16 mouse cellular contexts compared by ENCODE assay signal in the genomic region with DNA sequence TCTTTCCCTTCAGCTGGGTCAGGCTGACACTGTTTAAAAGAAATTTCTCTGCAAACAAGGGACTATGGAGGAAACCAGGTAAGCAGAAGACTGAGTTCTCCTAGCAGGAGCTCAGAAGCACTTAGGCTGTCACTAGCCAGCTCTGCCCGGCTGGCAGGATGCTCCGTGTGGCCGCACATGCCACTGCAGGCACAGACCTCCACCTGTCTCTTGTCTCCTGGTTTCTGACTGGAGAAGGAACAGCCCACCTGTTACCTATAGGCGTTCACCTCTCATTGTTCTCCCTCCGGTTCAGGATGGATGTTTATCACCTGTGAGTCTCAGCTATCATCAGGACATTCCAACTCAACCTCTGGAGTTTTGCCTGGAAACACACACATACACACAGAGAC. TPM values are rescaled to one million over a fixed set of nuclear protein-coding genes. Genes with fewer than 3 reads are reported as not detected.
DNase-seq lines count a peak whose midpoint lies in the region; ATAC-seq and TF ChIP-seq lines count a peak whose summit lies in the region.
"Had no signal": no experiment of that assay in that cellular context is flagged by ENCODE, and none has a peak within 500 bp of the region (broad histone marks: within the 10 kb centered on the region; RNA-seq: fewer than 3 reads in every experiment).

No protein-coding gene starts in this region.

- H3K27ac ChIP-seq in hindbrain, postnatal 0 days, result no peak overlapping the region
- H3K27ac ChIP-seq in hindbrain, embryonic 14.5 days, result no peak overlapping the region
- H3K27ac ChIP-seq in lung, postnatal 0 days (ENCODE audit: low read length), result no peak overlapping the region
- H3K27ac ChIP-seq: embryonic facial prominence, embryonic 10.5 days; forebrain, embryonic 13.5 days; heart, embryonic 13.5 days had no signal

- no peak overlapping the region for H3K9ac ChIP-seq in hindbrain, postnatal 0 days (replicated peaks; ENCODE audit: low read length)
- no peak overlapping the region for H3K9ac ChIP-seq in hindbrain, embryonic 14.5 days
- no peak overlapping the region for H3K9ac ChIP-seq in lung, postnatal 0 days (replicated peaks; ENCODE audit: low read depth)
- H3K9ac ChIP-seq: forebrain, embryonic 13.5 days; heart, embryonic 13.5 days had no signal

- H3K36me3 ChIP-seq in hindbrain, postnatal 0 days (ENCODE audit: insufficient read depth, low read length), result peaks cover 23% of the 10 kb centered on the region; the same call in 1 of the 2 replicates
- peaks cover 58% of the 10 kb centered on the region for H3K36me3 ChIP-seq in hindbrain, embryonic 14.5 days (replicated peaks; ENCODE audit: control insufficient read depth, insufficient read depth)
- no peaks in the 10 kb centered on the region for H3K36me3 ChIP-seq in lung, postnatal 0 days (ENCODE audit: insufficient read depth, low read length)
- H3K36me3 ChIP-seq: embryonic facial prominence, embryonic 10.5 days; heart, embryonic 13.5 days had no signal

- peak; percentile 49 for TF ChIP-seq CTCF in hindbrain, postnatal 0 days (IDR thresholded peaks at IDR 0.05; ENCODE audit: low read depth)
- TF ChIP-seq CTCF in lung, postnatal 0 days (IDR thresholded peaks at IDR 0.05), result peak; percentile 11; the same call in 1 of the 2 replicates

- H3K4me3 ChIP-seq in hindbrain, postnatal 0 days (ENCODE audit: low read length), result no peak overlapping the region
- no peak overlapping the region for H3K4me3 ChIP-seq in hindbrain, embryonic 14.5 days (replicated peaks; ENCODE audit: low read length)
- no peak overlapping the region for H3K4me3 ChIP-seq in lung, postnatal 0 days (ENCODE audit: low read depth, low read length)
- H3K4me3 ChIP-seq: forebrain, embryonic 13.5 days; heart, embryonic 13.5 days had no signal

- H3K27me3 ChIP-seq in hindbrain, postnatal 0 days (ENCODE audit: insufficient read depth, low read length), result no peaks in the 10 kb centered on the region
- peaks cover 34% of the 10 kb centered on the region for H3K27me3 ChIP-seq in hindbrain, embryonic 14.5 days (ENCODE audit: control insufficient read depth, insufficient read depth, low read length)
- peaks cover 45% of the 10 kb centered on the region for H3K27me3 ChIP-seq in lung, postnatal 0 days (replicated peaks; ENCODE audit: insufficient read depth, low read length)

- peak; percentile 39 to 52 for DNase-seq in cerebellum, postnatal 36 days
- peak; percentile 50 for DNase-seq in hindbrain, postnatal 0 days (ENCODE audit: low spot score)
- DNase-seq in hindbrain, embryonic 14.5 days (ENCODE audit: low spot score), result no peak
- no peak for DNase-seq in lung, postnatal 0 days (ENCODE audit: low spot score)
- no peak for DNase-seq in lung, postnatal 10 days
- DNase-seq: adrenal gland, adult 8-10 months; adrenal gland, postnatal 36 days; cerebellum, adult 11 months; gastrocnemius, postnatal 10 days; heart, postnatal 36 days; kidney, adult 2 months had no signal

- H3K9me3 ChIP-seq in hindbrain, postnatal 0 days (ENCODE audit: low read length), result no peaks in the 10 kb centered on the region
- no peaks in the 10 kb centered on the region for H3K9me3 ChIP-seq in hindbrain, embryonic 14.5 days (ENCODE audit: control insufficient read depth, low read length)
- no peaks in the 10 kb centered on the region for H3K9me3 ChIP-seq in lung, postnatal 0 days (ENCODE audit: low read length)
- H3K9me3 ChIP-seq: embryonic facial prominence, embryonic 10.5 days; forebrain, embryonic 13.5 days; heart, embryonic 13.5 days had no signal

- no peak overlapping the region for H3K4me2 ChIP-seq in hindbrain, postnatal 0 days (ENCODE audit: low read depth, low read length)
- no peak overlapping the region for H3K4me2 ChIP-seq in hindbrain, embryonic 14.5 days (replicated peaks)
- no peak overlapping the region for H3K4me2 ChIP-seq in lung, postnatal 0 days (replicated peaks; ENCODE audit: low read depth, low read length)
- H3K4me2 ChIP-seq: forebrain, embryonic 13.5 days; heart, embryonic 13.5 days had no signal

- no peak for TF ChIP-seq EP300 in lung, postnatal 0 days (IDR thresholded peaks at IDR 0.05)

- no peak for ATAC-seq in cerebellum, adult (ENCODE audit: insufficient number of reproducible peaks, low FRiP score, low TSS enrichment)
- no peak for ATAC-seq in hindbrain, postnatal 0 days
- ATAC-seq in hindbrain, embryonic 14.5 days (ENCODE audit: low FRiP score), result no peak
- ATAC-seq in lung, postnatal 0 days, result no peak
- ATAC-seq: forebrain, embryonic 13.5 days; hindbrain, embryonic 16.5 days had no signal

- peaks cover 14% of the 10 kb centered on the region for H3K4me1 ChIP-seq in hindbrain, postnatal 0 days (ENCODE audit: insufficient read depth, low read length)
- H3K4me1 ChIP-seq in hindbrain, embryonic 14.5 days (replicated peaks; ENCODE audit: control insufficient read depth, insufficient read depth, low read length), result peaks cover 24% of the 10 kb centered on the region
- peaks cover 10% of the 10 kb centered on the region for H3K4me1 ChIP-seq in lung, postnatal 0 days (ENCODE audit: insufficient read depth, low read depth, low read length)

- WGBS in hindbrain, postnatal 0 days, result 49% methylated on average over 5 of the region's 5 CpGs
- WGBS in hindbrain, embryonic 14.5 days, result 71% methylated on average over 5 of the region's 5 CpGs
- WGBS in lung, postnatal 0 days, result 37% methylated on average over 5 of the region's 5 CpGs

RNA-seq across cellular contexts. Expression of gene Agap2, which starts 8.8 kb away (rescaled TPM):
- 229 and 238 TPM in 2 replicates for total RNA-seq in hindbrain, postnatal 0 days (2014; rRNA removed)
- 4.1 and 4.9 TPM in 2 replicates for polyA plus RNA-seq in hindbrain, postnatal 0 days (2015; fragmentation: Nextera tagmentation; extraction: Ambion mirVana)
- polyA plus RNA-seq in hindbrain, embryonic 14.5 days (2014; fragmentation: Nextera tagmentation; extraction: Ambion mirVana), result 6.7 and 8.2 TPM in 2 replicates
- polyA plus RNA-seq in lung, postnatal 0 days (2015; fragmentation: Nextera tagmentation; extraction: Ambion mirVana), result 0.04 and 0.32 TPM in 2 replicates
- polyA plus RNA-seq: heart, embryonic 13.5 days had no signal

RNA-seq across cellular contexts. Expression of gene Tspan31, which starts 13.8 kb away (rescaled TPM):
- 113 and 129 TPM in 2 replicates for total RNA-seq in hindbrain, postnatal 0 days (2014; rRNA removed)
- 105 and 107 TPM in 2 replicates for polyA plus RNA-seq in hindbrain, postnatal 0 days (2015; fragmentation: Nextera tagmentation; extraction: Ambion mirVana)
- 54.4 and 83.3 TPM in 2 replicates for polyA plus RNA-seq in hindbrain, embryonic 14.5 days (2014; fragmentation: Nextera tagmentation; extraction: Ambion mirVana)
- polyA plus RNA-seq in lung, postnatal 0 days (2015; fragmentation: Nextera tagmentation; extraction: Ambion mirVana), result 99.5 and 110 TPM in 2 replicates

RNA-seq across cellular contexts. Expression of gene Cdk4, which starts 20.6 kb away (rescaled TPM):
- 483 and 524 TPM in 2 replicates for total RNA-seq in hindbrain, postnatal 0 days (2014; rRNA removed)
- 519 and 563 TPM in 2 replicates for polyA plus RNA-seq in hindbrain, postnatal 0 days (2015; fragmentation: Nextera tagmentation; extraction: Ambion mirVana)
- polyA plus RNA-seq in hindbrain, embryonic 14.5 days (2014; fragmentation: Nextera tagmentation; extraction: Ambion mirVana), result 764 and 784 TPM in 2 replicates
- 358 and 362 TPM in 2 replicates for polyA plus RNA-seq in lung, postnatal 0 days (2015; fragmentation: Nextera tagmentation; extraction: Ambion mirVana)

RNA-seq across cellular contexts. Expression of gene March9, which starts 23.9 kb away (rescaled TPM):
- total RNA-seq in hindbrain, postnatal 0 days (2014; rRNA removed), result 78.3 and 80.1 TPM in 2 replicates
- 6.7 and 7.0 TPM in 2 replicates for polyA plus RNA-seq in hindbrain, postnatal 0 days (2015; fragmentation: Nextera tagmentation; extraction: Ambion mirVana)
- polyA plus RNA-seq in hindbrain, embryonic 14.5 days (2014; fragmentation: Nextera tagmentation; extraction: Ambion mirVana), result 12.0 and 12.9 TPM in 2 replicates
- 0.63 and 0.86 TPM in 2 replicates for polyA plus RNA-seq in lung, postnatal 0 days (2015; fragmentation: Nextera tagmentation; extraction: Ambion mirVana)

RNA-seq across cellular contexts. Expression of gene Cyp27b1, which starts 35.9 kb away (rescaled TPM):
- 0.26 and 0.58 TPM in 2 replicates for total RNA-seq in hindbrain, postnatal 0 days (2014; rRNA removed)
- not detected in 2 replicates for polyA plus RNA-seq in hindbrain, postnatal 0 days (2015; fragmentation: Nextera tagmentation; extraction: Ambion mirVana)
- 0.08 TPM in 1 of 2 replicates, not detected in the other for polyA plus RNA-seq in hindbrain, embryonic 14.5 days (2014; fragmentation: Nextera tagmentation; extraction: Ambion mirVana)
- 0.13 TPM in 1 of 2 replicates, not detected in the other for polyA plus RNA-seq in lung, postnatal 0 days (2015; fragmentation: Nextera tagmentation; extraction: Ambion mirVana)

Comparison
In these comparisons a context has a peak if more than half of its experiments do, and no peak if none do; other contexts are left out.
1. DNase-seq: peak in cerebellum, postnatal 36 days (2 of 2) and hindbrain, postnatal 0 days (single experiment); none in hindbrain, embryonic 14.5 days (single experiment), lung, postnatal 0 days (single experiment) and lung, postnatal 10 days (single experiment).